Mouse (Mus musculus) heart, adult 8-10 months (tissue): ENCODE measurements around the gene Erf. TPM values are rescaled to one million over a fixed set of nuclear protein-coding genes. Genes with fewer than 3 reads are reported as not detected.

ENCODE experiments used
- DNase-seq: peaks from one replicate; pipeline ENCODE4 v3.0.0; 2022; ENCODE audit warnings: low spot score
- microRNA-seq: library from miRNA; unstranded; fragments of <30 nt; microRNA quantifications from one replicate; pipeline ENCODE4 v1.2.0, GENCODE M21; 2022
- total RNA-seq, 4 experiments: library from RNA; stranded (reverse); gene quantifications; 2 replicates each; pipeline ENCODE4 v1.2.4; 2022

The Erf gene
- total RNA-seq, 4 experiments from 2014 or later, result 17.2 to 22.5 (median 21.2) TPM

GRCm38 (mm10) chr7:25210482-25210881 lies 40.1 kb downstream of the Erf start:
- DNase-seq, result no peak

DNA sequence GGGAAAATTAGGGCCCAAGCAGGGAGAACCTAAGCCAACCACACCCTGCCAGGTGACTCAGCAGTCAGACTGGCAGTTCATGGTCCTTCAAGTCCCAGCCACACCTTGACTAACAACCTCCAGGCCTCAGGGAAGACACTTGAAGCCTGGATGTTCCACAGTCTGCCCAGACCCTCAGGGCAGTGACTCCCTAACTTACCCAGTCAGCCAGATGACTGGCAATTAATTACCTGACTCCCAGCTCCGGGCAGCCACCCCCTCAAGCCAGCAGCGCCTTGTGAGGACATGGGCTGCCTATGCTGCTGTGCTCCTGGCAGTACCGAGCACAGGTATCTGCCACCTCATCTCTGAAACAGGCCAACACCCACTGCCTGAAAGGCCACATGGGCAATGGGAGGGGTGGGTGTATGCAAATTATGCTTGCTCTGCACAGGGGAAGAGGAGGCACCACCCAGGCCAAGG lies 41.4 kb downstream of the Erf start:
- DNase-seq, result no peak

DNA sequence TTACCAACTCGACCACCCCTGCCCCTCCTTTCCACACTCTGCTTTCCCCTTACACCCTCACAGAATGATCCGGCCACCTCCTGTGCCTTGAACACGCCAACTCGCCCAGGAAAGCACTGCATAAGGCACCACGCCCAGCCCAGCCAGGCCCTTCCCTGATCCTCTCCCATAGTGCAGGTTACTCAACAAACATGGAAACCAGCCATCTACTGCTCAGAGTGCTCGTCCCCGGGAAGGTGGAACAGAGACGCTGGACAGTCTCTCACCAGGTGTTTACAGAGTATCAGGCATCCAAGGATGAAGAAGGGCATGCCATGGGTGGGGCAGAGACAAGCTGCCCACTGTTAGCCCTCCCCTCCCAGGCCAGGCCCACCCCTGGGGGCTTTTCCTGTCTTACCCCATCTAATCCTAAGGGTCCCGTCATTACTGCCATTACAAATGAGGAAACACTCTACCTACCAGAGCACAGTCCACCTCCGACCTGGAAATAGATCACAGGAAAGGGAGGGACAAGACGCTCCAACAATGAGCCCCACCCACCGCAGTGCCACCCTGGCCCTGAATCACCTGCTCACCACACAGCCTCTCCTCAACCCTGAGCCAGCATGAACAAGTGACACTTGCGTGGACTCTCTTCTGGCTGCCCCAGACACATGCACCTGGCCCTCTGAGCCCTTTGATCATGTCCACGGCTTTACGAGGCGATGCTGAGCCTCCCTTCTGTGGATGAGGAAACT lies 44.3 kb downstream of the Erf start:
- no peak for DNase-seq

DNA sequence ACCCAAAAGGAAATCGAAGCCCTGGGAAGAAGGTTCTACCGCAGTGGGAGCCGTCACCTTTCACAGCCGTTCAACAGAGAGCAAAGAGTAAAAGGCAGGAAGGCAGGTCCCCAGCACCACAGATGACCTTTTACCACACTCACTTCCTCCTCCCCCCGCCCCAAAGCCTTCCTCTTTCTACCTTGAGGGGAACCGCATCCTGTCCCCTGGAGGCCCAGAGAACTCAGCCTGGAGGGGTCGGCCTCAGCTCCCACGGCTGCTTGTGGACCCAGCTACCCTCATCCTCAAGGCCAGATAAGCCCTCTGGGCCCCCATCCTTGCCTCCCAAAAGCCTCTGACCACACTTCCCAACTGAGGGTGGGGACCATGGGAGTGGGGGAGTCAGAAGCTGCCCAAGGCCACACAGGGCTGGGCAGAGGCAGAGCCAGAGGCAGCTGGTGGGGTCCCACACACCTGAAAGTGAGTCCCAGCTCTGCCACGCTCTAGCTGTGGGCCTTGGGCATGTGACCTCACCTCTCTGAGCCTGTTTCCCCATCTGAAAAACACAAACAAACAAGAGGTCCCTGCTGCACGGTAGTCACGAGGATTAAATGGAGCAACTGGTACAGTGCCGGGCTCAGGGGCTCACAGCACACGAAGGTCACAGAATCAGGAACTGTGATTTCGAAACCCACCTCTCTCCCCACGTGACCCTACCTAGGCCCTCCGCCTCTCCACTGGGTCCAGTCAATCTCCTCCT lies 45.0 kb downstream of the Erf start:
- DNase-seq, result no peak

DNA sequence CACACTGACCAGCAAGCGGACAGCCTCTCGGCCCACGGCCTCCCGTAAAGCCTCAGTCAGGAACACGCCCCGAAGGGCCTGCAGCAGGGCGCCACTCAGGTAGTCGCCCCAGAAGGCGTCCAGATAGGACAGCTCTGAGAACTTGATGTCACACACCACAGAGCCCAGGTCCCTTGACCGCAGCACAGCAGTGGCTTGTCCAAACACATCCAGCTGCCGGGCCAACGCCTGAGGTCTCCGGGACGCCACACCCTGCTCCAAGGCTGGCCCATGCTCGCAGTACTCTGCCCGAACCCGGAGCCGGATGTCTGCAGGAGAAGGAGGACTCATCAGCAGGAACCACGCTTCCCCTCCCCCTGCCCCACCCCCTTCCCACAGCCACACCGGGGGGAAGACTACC lies 46.9 kb downstream of the Erf start:
- DNase-seq, result no peak

GRCm38 (mm10) chr7:25197384-25198018 lies 53.1 kb downstream of the Erf start:
- DNase-seq, result no peak

DNA sequence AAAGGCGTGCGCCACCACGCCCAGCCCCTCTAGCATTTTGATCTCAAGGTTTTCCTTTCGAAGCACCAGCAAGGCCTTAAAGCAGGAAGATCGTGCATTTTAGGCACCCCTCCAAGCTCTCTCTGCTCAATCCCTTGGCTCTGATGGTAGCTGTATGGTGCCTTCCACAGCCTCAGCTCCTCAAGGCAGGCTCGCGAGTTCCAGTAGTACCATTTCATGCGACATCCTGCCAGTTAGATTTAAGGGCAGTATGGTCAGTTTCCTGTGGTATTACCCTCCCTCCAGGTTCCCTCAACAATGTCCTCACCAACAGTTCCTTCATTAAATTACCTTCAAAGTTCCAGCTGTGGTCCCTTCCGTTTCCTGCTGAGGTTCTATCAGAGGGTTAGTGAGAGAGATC lies 54.5 kb downstream of the Erf start:
- DNase-seq, result no peak

DNA sequence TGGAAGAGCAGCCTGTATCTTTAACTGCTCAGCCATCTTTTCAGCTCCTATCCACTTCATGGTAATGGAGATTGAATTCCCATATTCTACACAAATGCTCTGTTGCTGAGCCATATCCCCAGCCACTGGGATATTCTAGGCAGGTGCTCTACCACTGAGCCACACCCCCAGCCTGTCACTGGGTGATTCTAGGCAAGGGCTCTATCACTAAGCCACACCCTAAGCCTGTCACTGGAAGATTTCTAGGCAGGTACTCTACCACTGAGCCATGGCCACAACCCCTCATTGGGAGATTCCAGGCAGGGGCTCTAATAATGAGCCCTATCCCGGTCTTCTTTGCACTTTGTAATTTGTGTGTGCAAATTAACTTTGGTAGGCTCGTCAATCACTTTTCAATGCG lies 55.4 kb downstream of the Erf start:
- DNase-seq, result no peak

Small RNAs within 50 kb of the gene (microRNA-seq; reads per million reads assigned to microRNA genes)
- not detected for gene Mir7048

Other genes starting within 250 kb of the Erf start
- gene Atp1a3, start 244.8 kb downstream of the Erf start, total RNA-seq, result 1 to 10 TPM in 2 of 4 experiments, under 1 TPM in 2; 0.60 to 3.3 (median 1.3) TPM
- gene Grik5, start 178.4 kb downstream of the Erf start, total RNA-seq, result 1 to 10 TPM; 3.7 to 4.5 (median 3.8) TPM
- gene Zfp574, start 178.2 kb downstream of the Erf start, total RNA-seq, result 10 to 100 TPM in 1 of 4 experiments, 1 to 10 TPM in 3; 7.9 to 10.0 (median 9.0) TPM
- under 1 TPM; 0.49 to 0.72 (median 0.55) TPM for gene Pou2f2, start 71.0 kb downstream of the Erf start, total RNA-seq
- 10 to 100 TPM; 14.0 to 23.0 (median 17.2) TPM for gene Dedd2, start 30.1 kb downstream of the Erf start, total RNA-seq
- 10 to 100 TPM in 2 of 4 experiments, 1 to 10 TPM in 2; 9.0 to 12.3 (median 9.9) TPM for gene Zfp526, start 29.3 kb downstream of the Erf start, total RNA-seq
- 10 to 100 TPM; 66.1 to 71.3 (median 68.3) TPM for gene Gsk3a, start 12.9 kb downstream of the Erf start, total RNA-seq
- 10 to 100 TPM; 52.0 to 71.5 (median 59.6) TPM for gene Cic, start 16.9 kb upstream of the Erf start, total RNA-seq
- 1 to 10 TPM; 3.9 to 4.6 (median 3.9) TPM for gene Pafah1b3, start 47.2 kb upstream of the Erf start, total RNA-seq
- not detected for gene Prr19, start 50.6 kb upstream of the Erf start, total RNA-seq
- under 1 TPM in 1 of 4 experiments, not detected in 3; 0.14 TPM for gene Tmem145, start 55.3 kb upstream of the Erf start, total RNA-seq
- gene Megf8, start 66.4 kb upstream of the Erf start, total RNA-seq, result 10 to 100 TPM; 33.9 to 35.8 (median 34.8) TPM
- gene Cnfn, start 119.0 kb upstream of the Erf start, total RNA-seq, result not detected
- gene Lipe, start 147.9 kb upstream of the Erf start, total RNA-seq, result 10 to 100 TPM; 34.3 to 45.6 (median 40.1) TPM
- not detected for gene Cxcl17, start 162.1 kb upstream of the Erf start, total RNA-seq
- gene Ceacam1, start 226.8 kb upstream of the Erf start, total RNA-seq, result 10 to 100 TPM; 10.7 to 13.9 (median 12.5) TPM